Mouse (Mus musculus) cerebellum, postnatal 14 days (tissue): ENCODE measurements around the gene Hamp2.
"Not testable (repeated sequence)": the region's sequence is repeated elsewhere in the genome, so short reads cannot be mapped to it uniquely, and the experiment has no call there.

Experiments
- DNase-seq, 2 experiments: peaks; one replicate each; pipeline ENCODE4 v3.0.0; 2021; ENCODE audit warnings: mixed read lengths in 2 of 2

Gene Hamp2

GRCm38 (mm10) chr7:30924581-30924980 lies at the start of gene Hamp2:
Gene Hamp2, minus strand, starts transcription at chr7:30924681.
- DNase-seq: not testable (repeated sequence)

DNA sequence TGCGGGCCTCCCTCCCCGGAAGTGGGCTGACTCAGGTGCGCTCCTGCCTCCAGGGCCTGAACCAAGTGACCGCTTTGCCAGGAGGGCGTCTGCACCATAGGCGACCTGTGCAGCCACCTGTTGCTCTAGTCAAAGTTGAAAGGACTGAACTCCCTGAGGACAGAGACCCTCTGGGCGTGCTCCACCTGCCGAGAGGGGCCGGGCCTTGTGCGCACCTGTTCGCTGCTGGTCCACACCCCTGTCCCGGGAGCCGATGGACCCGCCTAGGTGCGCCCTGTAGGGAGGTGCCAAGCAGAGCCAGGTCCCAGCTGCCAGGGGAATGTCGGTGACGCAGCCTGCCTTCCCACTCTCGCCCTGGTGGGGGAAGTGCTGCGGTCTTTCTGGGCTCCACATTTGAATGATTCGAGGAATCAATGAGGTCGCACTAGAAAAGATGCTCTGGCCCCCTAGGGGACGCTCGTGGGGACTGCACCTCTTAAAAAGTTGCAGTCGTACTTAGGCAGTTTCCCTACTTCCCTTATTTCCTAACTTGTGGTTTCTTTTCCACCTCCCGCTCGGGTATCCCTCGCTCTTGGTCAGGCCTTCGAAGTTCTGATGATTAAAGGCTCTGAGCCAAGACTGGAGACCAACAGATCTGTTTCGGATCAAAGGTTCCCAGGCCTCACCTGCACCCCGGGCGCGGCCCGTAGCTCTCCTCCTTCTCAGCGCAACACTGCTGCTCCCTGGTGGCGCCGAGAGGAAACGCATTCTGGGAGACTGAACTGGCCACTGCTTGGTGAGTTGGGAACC lies 49.2 kb upstream of the Hamp2 start, which contains the start of gene Fam187b:
TSS of gene Fam187b (plus strand) at position 290 of the 789 bp plus-strand sequence.
- peak; percentile 91 to 93 for DNase-seq

- no peak for DNase-seq
Measured at GRCm38 (mm10) chr7:30973251-30973500, 48.7 kb upstream of the Hamp2 start, which contains the start of gene Lsr. Gene Lsr, minus strand, starts transcription at chr7:30973464.

DNA sequence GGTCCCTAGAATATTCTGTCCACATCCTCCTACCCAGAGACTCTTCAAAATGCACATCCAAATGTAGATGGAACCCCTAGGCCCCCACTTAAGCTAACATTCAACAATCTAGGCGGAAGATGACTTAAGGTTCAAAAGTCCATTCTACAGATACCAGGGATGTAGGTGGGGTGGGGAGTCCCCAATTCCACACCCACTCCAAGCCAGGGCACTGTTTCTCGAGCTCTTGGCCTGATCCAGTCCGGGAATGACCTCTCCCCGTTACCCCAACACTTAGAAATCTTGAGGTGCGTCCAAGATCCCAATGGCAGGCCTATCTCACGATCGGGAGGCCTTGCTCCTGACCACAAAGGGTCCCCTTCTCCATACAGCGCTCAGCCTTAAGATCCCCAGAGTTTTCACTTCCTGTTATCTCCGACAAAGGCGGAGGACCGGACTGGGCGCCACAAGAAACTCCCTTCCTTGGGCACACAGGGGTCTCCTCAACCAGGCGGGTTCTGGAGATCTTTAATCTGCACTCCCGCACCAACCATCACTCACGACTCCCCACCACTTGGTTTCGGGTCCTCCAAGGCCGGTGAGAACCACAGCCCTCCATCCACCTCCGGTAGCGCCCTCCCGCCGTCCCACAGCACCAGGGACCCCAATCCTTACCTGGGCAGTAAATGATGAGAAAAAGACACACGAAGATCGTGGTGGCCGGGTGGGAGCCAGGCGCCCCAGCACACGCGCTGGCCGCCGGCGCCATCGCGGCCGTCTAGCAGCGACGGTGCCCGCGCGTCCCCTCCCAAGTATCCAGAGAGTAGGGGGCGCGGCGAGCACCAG lies 48.2 kb upstream of the Hamp2 start:
- no peak for DNase-seq

DNA sequence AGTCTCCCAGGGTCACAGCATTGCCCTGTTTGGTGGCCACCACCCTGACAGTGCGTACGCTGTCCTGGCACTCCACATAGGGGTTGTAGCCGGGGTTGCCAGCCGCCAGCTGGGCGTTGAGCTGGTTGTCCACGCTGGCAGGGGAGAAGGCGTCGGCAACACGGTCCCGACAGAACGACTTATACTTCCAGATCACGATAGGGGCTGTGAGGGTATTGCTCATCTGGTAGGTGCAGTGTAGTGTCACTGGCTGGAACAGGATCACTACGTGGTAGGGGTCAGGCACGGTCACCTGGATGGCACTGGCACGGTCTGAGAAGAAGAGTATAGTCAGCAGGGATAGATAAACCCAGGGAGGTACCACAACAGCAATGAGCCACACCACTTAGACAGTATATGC lies 47.4 kb upstream of the Hamp2 start:
- DNase-seq: no peak

GRCm38 (mm10) chr7:30969174-30969573 lies 44.7 kb upstream of the Hamp2 start:
- DNase-seq: no peak

GRCm38 (mm10) chr7:30968611-30969010 lies 44.1 kb upstream of the Hamp2 start:
- DNase-seq: no peak

- no peak for DNase-seq
Measured at GRCm38 (mm10) chr7:30966657-30967056, 42.2 kb upstream of the Hamp2 start.

GRCm38 (mm10) chr7:30965677-30966076 lies 41.2 kb upstream of the Hamp2 start:
- DNase-seq: no peak

DNA sequence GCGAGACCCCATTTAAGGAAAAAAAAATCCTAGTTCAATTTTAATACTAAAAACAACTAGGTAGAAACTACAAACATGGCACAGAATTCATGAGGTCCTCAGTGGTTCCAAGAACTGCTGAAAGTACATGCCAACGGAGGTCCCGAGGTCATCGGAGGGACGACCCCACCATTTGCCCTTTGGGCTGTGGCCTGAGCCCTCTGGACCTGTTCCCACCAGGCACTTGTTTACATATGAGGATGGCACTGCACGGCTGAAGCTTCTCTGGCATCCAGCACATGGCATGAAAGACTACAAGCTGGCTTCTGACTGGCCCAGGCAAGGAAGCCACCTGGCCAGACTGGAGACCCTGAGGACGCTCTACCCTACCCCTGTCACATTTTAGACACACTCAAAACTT lies 39.9 kb upstream of the Hamp2 start:
- DNase-seq: no peak

DNA sequence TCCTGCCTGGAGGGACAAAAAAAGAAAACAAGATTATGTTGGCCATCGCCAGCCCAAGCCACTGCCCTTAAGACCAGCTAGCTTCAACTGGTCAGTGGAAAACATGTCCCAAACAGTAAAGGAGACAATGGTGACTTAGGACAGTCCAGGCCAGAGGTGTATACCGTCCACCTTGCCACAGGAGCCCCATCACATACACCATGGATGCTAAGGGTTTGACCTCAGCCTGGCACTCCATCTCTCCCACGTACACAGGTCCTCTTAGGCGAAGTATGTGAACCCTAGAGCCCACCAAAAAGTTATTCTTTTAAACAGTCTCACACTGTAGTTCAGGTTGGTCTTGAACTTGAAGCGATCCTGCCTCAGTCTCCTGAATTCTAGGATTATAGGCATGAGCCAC lies 38.4 kb upstream of the Hamp2 start:
- no peak for DNase-seq

DNA sequence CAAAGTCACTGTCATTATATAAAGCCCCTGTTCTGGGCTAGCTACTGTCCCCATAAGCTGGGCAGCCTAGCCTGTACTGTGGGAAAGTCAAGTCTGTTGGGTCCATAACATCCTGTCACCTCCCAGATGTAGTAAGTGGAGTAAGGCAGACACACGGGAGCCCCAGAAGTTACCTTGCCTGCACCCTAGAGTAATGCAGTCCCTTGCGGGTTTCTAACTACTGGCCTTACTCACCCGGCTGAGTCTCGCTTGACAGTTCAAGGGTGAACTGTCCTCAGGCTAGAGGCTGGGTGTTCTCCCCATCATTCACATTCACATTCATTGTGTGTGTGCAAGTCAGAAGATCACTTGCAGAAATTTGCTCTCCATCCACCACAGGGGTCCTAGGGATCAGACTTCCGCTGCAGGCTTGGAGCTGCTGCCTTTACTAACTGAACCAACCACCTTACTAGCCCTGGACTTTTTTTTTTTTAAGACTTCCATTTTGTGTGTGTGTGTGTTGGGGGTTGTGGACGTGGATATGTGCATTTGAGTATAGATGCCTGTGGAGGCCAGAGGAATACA lies 35.4 kb upstream of the Hamp2 start:
- no peak for DNase-seq

GRCm38 (mm10) chr7:30958866-30959487 lies 34.5 kb upstream of the Hamp2 start:
- peak in 1 of 2 experiments; percentile 29 for DNase-seq

- DNase-seq: peak; percentile 31 to 50
Measured at GRCm38 (mm10) chr7:30958109-30958865, 33.8 kb upstream of the Hamp2 start.

DNA sequence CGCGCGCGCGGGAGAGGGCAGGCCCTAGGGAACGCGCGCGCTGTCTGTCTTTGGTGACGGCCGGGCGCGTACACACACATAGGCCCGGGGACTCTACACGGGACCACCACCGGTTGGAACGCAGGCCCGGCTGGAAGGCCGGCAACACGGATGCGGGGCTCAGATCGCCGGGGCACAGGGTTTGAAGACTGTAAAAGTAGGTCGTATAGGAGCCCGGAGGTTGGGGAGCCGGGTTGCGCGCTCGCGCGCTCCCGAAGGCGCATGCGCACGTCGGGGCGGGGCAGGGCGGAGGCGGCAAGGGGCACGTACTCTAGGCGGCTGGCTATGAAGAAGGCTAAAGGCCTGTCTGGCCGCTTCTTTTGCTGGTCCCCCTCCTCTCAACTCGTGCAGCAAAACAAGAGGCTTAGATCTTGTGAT lies 32.9 kb upstream of the Hamp2 start:
- DNase-seq: peak; percentile 93 to 96

DNA sequence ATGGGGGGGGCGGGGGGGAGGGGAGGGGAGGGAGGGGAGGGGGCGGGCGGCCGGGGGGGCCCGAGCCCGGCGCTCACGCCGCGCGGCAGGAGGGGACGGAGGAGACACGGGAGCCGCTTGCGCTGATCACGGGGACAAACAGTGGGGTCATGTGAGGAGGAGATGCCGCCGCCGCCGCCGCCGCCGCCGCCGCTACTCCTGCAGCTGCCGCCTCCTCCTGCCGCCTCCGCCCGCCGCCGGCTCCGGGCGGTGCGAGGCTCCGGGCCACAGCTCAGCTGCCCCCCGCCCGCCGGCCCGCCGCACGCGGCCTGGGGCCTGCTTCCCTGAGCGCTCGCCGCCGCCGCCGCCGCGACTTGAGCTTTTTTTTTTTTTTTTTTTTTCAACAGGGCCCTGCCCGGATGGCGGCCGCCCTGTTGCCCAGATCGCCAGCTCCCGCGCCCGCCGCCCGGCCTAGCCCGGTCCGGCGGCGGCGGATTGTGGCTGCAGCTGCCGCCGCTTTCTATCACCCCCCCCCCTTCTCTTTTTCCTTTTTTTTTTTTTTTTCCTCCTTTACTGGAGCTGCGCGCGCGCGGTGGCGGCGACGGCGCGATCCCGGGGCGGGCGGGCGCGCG lies 32.4 kb upstream of the Hamp2 start, which contains the start of gene Usf2:
TSS of gene Usf2 (minus strand) at position 48 of the 611 bp plus-strand sequence.
- DNase-seq: peak; percentile 85 to 89

GRCm38 (mm10) chr7:30956357-30956751 lies 31.9 kb upstream of the Hamp2 start:
- no peak for DNase-seq

DNA sequence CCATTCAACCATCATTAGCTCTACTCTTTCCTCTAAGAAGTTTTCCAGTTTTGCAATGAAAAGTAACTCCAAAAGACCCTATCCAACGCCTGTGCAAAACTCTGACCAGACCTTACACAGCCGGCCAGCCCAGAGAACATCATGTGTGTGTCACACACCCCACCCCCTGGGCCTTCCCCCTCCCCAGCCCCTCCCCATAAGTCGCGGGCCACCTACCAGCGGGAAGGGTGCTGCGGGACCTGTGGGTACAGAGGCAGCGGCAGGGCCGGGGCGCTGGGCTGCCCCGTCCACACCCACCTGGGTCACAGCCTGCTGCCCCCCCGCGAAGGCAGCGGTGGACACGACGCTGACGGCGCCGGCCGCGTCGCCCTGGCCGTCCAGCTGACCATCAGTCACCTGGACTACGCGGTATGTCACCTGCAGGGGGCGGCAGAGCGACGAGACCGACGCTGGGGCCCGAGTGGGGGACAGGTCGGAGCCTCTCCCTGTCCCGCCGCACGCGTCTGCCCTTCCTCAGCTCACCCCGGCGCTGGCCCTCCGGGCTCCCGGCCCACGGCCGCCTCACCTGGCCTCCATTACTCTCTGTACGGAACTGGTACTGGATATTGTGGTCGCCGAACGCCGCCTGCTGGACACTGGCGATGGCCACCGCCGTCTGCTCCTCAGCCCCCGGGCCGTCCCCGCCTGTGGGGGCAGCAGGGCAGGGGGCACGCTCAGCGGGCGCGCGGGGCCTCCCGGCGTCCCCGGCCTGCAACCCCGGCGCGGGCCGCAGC lies 31.3 kb upstream of the Hamp2 start:
- peak; percentile 91 to 97 for DNase-seq

GRCm38 (mm10) chr7:30954971-30955520 lies 30.6 kb upstream of the Hamp2 start:
- no peak for DNase-seq

DNA sequence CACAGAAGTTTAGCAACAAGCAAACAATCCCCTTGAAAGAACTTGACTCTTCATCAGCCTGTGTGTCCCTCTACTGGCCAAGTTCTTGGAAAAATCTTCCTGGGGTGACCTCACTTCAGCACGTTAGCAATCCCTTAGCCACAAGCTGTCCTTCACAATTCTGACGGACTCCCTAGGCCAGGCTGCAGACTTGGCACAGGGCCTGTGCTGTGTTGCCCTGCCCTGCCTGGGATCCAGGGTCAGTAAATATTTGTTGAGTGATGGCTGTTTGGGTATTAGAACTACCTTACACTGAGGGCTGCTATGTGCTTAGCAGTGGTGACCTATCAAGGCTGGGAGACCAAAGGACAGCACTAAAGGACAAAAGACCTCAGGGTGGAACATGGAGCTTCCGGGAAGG lies 29.6 kb upstream of the Hamp2 start:
- no peak for DNase-seq

GRCm38 (mm10) chr7:30953459-30953858 lies 29.0 kb upstream of the Hamp2 start:
- no peak for DNase-seq
